Mouse (Mus musculus) gastrocnemius, adult 2 months (tissue): ENCODE measurements at regions not wholly inside any gene's neighbourhood (a gene's known extent, or its start where the extent isn't known, plus 50 kb on each side); places are given as distances from the start of the nearest gene placed in this dataset.

Experiments
- DNase-seq: peaks from one replicate; pipeline ENCODE4 v3.0.0; 2022
- H3K27ac ChIP-seq: fragments of 200-600 bp; 2 replicates; pipeline ENCODE4 v1.8.1; 2022; ENCODE audit warnings: mild to moderate bottlenecking
- H3K4me3 ChIP-seq: fragments of 200-600 bp; 2 replicates; pipeline ENCODE4 v1.8.1; 2022; ENCODE audit warnings: mild to moderate bottlenecking, moderate library complexity
- CTCF ChIP-seq: fragments of 200-600 bp; IDR thresholded peaks from 2 replicates; pipeline ENCODE4 v1.8.1; 2022; ENCODE audit warnings: antibody characterized with exemption, mild to moderate bottlenecking, moderate library complexity
- intact Hi-C: fragments of 180-260 bp; cut with DNase I; formaldehyde crosslinking; loops from one replicate; pipeline ENCODE4 v1.15.1; 2025

GRCm38 (mm10) chr5:54411275-54411904 lies 413.1 kb downstream of the Stim2 start:
- DNase-seq = no peak
- intact Hi-C loops = no loop called here
- H3K4me3 ChIP-seq = no peak overlapping the region
- H3K27ac ChIP-seq = no peak overlapping the region
- no peak for TF ChIP-seq CTCF

- Histone ChIP-seq H3K4me3 (no peak overlapping the region), H3K27ac (no peak overlapping the region)
- intact Hi-C loops = no loop called here
- no peak for TF ChIP-seq CTCF
- no peak for DNase-seq
Measured at GRCm38 (mm10) chr5:54419811-54420470, 421.6 kb downstream of the Stim2 start.

GRCm38 (mm10) chr5:54439286-54439685 lies 441.0 kb downstream of the Stim2 start:
- peak; percentile 33; the same call in 1 of the 2 replicates for TF ChIP-seq CTCF
- intact Hi-C loops = no loop called here
- Histone ChIP-seq H3K4me3 (no peak overlapping the region), H3K27ac (no peak overlapping the region)
- no peak for DNase-seq

GRCm38 (mm10) chr5:54440794-54441447 lies 442.6 kb downstream of the Stim2 start:
- intact Hi-C loops = no loop called here
- Histone ChIP-seq H3K27ac (no peak overlapping the region), H3K4me3 (no peak overlapping the region)
- no peak for DNase-seq
- TF ChIP-seq CTCF = no peak

DNA sequence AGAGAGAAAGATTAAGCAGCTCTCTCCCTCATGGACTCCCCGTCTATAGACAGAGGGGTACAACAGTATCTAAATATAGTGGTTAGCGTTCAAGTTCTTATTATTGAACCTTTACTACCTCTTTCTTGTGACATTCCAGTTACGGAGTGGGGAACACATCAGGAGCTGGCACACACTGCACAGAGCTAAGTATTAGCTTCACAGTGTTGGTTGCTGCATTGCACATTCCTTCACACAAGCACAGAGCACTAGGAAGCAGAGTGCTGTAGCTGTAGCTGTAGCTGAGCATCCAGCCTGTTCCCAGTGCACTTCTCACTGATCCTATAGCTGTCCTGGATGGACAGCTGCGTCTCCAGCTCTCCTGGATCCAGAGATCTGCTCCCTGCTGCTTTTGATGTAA lies 443.3 kb downstream of the Stim2 start:
- intact Hi-C loops = no loop called here
- Histone ChIP-seq H3K27ac (no peak overlapping the region), H3K4me3 (no peak overlapping the region)
- TF ChIP-seq CTCF = no peak
- DNase-seq = no peak

DNA sequence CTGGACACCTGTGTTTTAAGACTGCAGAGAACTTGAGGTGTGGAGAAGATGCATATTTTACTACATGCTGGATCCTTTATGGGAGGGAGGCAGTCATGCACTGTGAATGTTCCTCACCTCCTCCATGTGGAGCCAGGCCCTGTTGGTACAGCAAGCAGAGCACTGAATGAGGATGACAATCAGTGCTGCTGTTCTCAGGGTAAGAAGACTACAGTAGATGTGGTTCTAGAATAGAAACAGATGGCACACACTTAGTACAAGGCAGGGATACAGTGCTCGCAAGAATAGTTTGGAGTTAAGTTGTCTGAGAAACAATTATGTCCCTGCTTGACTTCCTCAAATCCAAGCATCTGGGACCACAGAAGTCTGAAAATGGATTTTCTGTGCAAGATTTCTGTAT lies 485.6 kb downstream of the Stim2 start:
- no peak overlapping the region for H3K4me3 ChIP-seq
- H3K27ac ChIP-seq = no peak overlapping the region
- DNase-seq = no peak
- TF ChIP-seq CTCF = no peak
- intact Hi-C loops = no loop called here
